Mouse (Mus musculus) spleen, adult 2 months (tissue): ENCODE results near the gene Myg1. TPM values are rescaled to one million over a fixed set of nuclear protein-coding genes. Genes with fewer than 3 reads are reported as not detected.
A peak's percentile ranks its signal among the peaks of the same experiment; 100 is the strongest.

Experiments
- DNase-seq, 2 experiments: peaks; one replicate each; pipeline versions ENCODE4 v3.0.0 to v3.0.0-alpha.2; 2012 to 2021; ENCODE audit warnings: low spot score in 2 of 2, low read depth in 1 of 2
- H3K27ac ChIP-seq: fragments of 200-500 bp; 2 replicates; pipeline ENCODE4 v1.5.1; 2012; ENCODE audit warnings: low read length, inconsistent platforms; ENCODE audit not compliant: insufficient read depth
- H3K27me3 ChIP-seq: fragments of 200-500 bp; 2 replicates; pipeline ENCODE4 v1.6.1; 2012; ENCODE audit warnings: mild to moderate bottlenecking, moderate library complexity, low read length, inconsistent platforms; ENCODE audit not compliant: control insufficient read depth, insufficient read depth
- H3K36me3 ChIP-seq: fragments of 200-500 bp; 2 replicates; pipeline ENCODE4 v1.6.1; 2012; ENCODE audit warnings: mild to moderate bottlenecking, low read length, inconsistent platforms; ENCODE audit not compliant: control insufficient read depth, insufficient read depth
- H3K4me1 ChIP-seq: fragments of 200-500 bp; 2 replicates; pipeline ENCODE4 v1.6.1; 2011; ENCODE audit warnings: inconsistent platforms; ENCODE audit not compliant: control insufficient read depth, insufficient read depth, insufficient read length
- H3K4me3 ChIP-seq: fragments of 200-500 bp; 2 replicates; pipeline ENCODE4 v1.5.1; 2011; ENCODE audit warnings: mild to moderate bottlenecking, inconsistent platforms; ENCODE audit not compliant: insufficient read depth, insufficient read length; ENCODE audit errors: extremely low read depth
- CTCF ChIP-seq: fragments of 200-500 bp; IDR thresholded peaks from 2 replicates; pipeline ENCODE4 v1.5.1; 2011; ENCODE audit warnings: mild to moderate bottlenecking, inconsistent platforms; ENCODE audit not compliant: insufficient read depth, insufficient read length, insufficient replicate concordance; ENCODE audit errors: extremely low read depth
- POLR2A ChIP-seq: fragments of 200-500 bp; IDR thresholded peaks from 2 replicates; pipeline ENCODE4 v1.6.1; 2011; ENCODE audit warnings: low read depth, low read length, inconsistent platforms
- WGBS: fragments of 180-500 bp; shearing (Covaris S2); methylation state at CpG from one replicate; pipeline ENCODE4 v1.1.7; 2018; 5-methylcytosine and 5-hydroxymethylcytosine counted together
- polyA plus RNA-seq: library from polyadenylated mRNA; depleted of rRNA; stranded (reverse); fragments of >200 nt; gene quantifications from 2 replicates; pipeline ENCODE4 v1.2.3, GENCODE M21; 2012

Gene Myg1
- polyA plus RNA-seq, 1 experiment, result 41.9 TPM

DNA sequence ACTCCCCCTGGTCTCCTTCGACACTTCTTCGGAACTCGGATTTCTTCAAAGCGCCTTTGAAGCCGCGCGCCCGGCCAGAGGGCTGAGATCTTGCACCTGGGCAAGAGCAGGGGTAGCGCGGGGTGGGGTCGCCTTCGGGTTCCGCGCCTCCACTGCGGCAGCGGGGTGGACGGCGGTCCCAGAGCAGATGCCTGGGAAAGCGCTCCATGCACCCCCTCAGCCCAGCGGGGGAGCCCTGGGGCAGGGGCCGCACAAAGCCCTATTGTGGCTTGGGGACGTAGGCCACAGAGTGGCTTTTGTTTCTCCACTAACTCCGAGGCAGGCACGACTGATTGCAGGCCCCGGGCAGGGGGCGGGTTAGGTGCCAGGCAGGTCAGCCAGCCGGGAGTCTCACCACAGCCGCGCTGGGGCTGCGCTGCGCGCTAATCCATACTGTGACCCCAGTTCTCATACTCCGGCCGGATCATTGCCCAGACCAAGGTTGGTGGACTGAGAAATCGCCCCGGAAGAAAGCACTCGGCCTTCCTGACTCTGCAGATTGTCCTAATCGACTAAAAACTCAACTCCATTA, 24.4 kb downstream of the Myg1 start:
- peaks cover 15% of the 10 kb centered on the region for H3K27me3 ChIP-seq
- H3K4me1 ChIP-seq, result peaks cover 3% of the 10 kb centered on the region; the same call in 1 of the 2 replicates
- no peaks in the 10 kb centered on the region for H3K36me3 ChIP-seq
- DNase-seq, result no peak
- H3K4me3 ChIP-seq, result peak overlapping the region; percentile 34; the same call in 1 of the 2 replicates
- TF ChIP-seq POLR2A, result no peak
- no peak for TF ChIP-seq CTCF
- 11% methylated on average over 38 of the region's 38 CpGs for WGBS
- no peak overlapping the region for H3K27ac ChIP-seq

DNA sequence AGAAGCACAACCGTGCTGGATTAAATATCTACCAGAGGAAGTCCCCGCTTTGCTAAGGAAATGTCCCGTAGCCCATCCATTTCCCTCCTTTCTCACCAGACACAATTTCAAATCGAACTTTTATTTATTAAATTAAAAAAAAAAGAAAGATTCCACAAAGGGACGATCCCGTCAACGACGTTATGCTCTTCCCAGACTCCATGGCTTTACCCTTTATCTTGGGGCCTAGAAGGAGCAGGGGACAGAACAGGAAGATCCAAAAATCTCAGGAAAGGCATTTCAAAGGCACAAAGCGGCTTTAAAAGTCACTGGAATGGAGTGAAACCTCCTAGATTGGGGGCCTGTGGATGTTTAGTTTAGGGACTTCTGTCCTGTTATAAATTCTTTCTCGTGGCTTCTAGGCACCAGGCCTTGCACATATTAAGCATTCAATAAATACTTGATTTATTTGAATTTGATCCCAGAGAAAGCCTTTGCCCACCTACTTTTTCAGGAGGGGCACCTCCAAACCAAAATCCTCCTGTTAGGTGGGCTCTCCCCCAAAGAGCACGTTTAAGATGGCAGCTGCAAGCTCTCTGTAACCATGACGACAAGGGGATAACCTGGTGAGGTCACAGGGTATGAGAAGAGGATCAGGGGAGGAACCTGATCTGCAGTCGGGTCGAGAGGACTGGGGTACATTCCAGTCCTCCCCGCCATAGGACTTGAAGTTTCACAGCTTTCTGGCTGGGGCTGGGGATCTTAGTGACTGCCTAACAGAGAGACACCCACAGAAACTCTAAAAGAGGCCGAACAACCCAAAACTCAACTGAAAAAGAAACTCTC, 25.2 kb downstream of the Myg1 start:
- Histone ChIP-seq H3K4me1 (peaks cover 3% of the 10 kb centered on the region; the same call in 1 of the 2 replicates), H3K27me3 (peaks cover 15% of the 10 kb centered on the region)
- whole genome bisulfite sequencing, result 64% methylated on average over 16 of the region's 16 CpGs

DNA sequence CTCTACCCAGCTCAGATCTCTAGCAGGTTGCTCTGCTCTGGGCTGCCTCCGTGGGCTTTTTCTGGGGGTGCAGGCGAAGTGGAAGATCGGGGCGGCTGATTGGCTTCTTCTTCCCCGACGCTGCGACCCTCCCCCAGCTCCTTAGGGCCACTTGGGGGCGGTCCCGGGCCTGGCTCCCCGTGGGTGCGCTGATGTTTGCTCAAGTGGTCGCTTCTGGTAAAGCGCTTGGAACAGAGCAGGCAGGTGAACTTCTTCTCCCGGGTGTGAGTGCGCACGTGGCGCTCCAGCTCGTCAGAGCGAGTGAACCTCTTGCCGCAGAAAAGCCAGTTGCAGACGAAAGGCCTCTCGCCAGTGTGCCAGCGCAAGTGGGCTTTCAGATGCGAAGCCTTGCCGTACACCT, 26.6 kb downstream of the Myg1 start:
- no peaks in the 10 kb centered on the region for H3K36me3 ChIP-seq
- peaks cover 3% of the 10 kb centered on the region; the same call in 1 of the 2 replicates for H3K4me1 ChIP-seq
- H3K27ac ChIP-seq, result no peak overlapping the region
- H3K27me3 ChIP-seq, result peaks cover 20% of the 10 kb centered on the region
- no peak for DNase-seq
- 5% methylated on average over 25 of the region's 25 CpGs for WGBS
- no peak overlapping the region for H3K4me3 ChIP-seq
- TF ChIP-seq POLR2A (no peak), CTCF (no peak)

More for the DNA sequence above, 25.2 kb downstream of the Myg1 start:
- no peaks in the 10 kb centered on the region for H3K36me3 ChIP-seq
- no peak for DNase-seq
- no peak overlapping the region for H3K27ac ChIP-seq
- no peak for TF ChIP-seq CTCF
- no peak for TF ChIP-seq POLR2A
- H3K4me3 ChIP-seq, result no peak overlapping the region

DNA sequence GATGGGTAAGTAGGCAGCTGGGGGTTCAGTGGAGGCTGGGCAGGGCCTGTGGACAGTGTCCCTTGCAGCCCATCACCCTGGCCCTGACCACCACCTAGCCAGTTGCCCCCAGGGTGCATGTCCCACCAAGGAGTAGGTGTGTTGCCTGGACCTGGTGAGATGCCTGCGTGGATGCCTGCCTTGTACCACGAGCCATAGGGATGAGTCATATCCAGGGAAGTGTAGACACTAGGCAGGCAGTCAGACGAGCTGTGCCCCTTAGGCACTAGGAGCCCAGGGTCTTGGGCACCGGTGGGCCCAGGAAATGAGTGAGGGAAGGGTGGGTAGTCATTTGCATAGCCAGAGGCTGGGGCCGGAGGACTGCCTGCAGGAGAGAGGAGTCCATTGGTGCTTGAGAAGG, 27.3 kb downstream of the Myg1 start:
- 58% methylated on average over 5 of the region's 5 CpGs for WGBS
- Histone ChIP-seq H3K4me3 (no peak overlapping the region), H3K36me3 (no peaks in the 10 kb centered on the region), H3K27me3 (peaks cover 20% of the 10 kb centered on the region), H3K27ac (no peak overlapping the region), H3K4me1 (peaks cover 3% of the 10 kb centered on the region; the same call in 1 of the 2 replicates)
- TF ChIP-seq POLR2A, result no peak
- no peak for TF ChIP-seq CTCF
- no peak for DNase-seq

DNA sequence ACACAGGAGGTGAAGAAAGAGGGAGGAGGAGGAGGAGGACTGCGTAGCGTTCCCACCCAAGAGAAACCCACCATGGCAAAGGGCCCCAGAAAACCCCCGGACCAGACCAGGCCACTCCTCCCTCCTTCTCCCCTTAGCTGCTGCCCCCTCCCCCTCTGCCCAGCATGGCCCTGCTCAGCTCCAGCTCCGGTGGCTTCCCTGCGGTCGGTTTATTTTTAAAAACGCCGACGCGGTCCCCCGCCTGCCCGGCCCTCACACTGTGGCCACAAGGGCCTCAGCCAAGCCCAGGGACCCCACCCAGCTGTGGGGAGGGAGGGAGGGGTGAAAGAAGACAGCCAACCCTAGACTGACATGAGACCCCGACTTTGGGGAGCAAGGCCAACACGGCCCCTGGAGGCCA, 31.1 kb downstream of the Myg1 start:
- Histone ChIP-seq H3K4me3 (no peak overlapping the region), H3K4me1 (no peaks in the 10 kb centered on the region), H3K27me3 (peaks cover 18% of the 10 kb centered on the region), H3K27ac (no peak overlapping the region), H3K36me3 (no peaks in the 10 kb centered on the region)
- TF ChIP-seq POLR2A, result no peak
- no peak for TF ChIP-seq CTCF
- no peak for DNase-seq
- 15% methylated on average over 14 of the region's 14 CpGs for WGBS

DNA sequence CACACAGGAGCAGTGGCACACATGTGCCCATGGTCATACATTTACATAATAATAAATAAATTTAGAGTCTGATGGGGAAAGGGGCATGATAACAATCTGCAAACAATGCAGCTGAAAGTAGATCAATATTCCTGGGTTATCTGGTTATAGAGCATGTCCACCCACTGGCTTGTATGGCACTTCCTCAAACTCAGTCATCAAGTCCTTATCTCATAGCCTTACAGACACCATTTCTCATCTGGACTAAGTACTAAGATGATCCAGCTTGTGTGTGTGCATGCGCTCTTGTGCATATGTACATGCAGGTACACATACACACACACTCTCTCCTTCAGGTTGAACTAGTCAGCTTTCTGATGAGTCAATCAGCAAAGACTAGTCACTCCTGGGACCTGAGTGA, 33.2 kb downstream of the Myg1 start:
- WGBS, result 95% methylated on average over 1 of the region's 1 CpGs
- H3K27ac ChIP-seq, result no peak overlapping the region
- peaks cover 14% of the 10 kb centered on the region for H3K27me3 ChIP-seq
- H3K36me3 ChIP-seq, result no peaks in the 10 kb centered on the region
- DNase-seq, result no peak
- H3K4me3 ChIP-seq, result no peak overlapping the region
- H3K4me1 ChIP-seq, result no peaks in the 10 kb centered on the region
- TF ChIP-seq CTCF (no peak), POLR2A (no peak)

DNA sequence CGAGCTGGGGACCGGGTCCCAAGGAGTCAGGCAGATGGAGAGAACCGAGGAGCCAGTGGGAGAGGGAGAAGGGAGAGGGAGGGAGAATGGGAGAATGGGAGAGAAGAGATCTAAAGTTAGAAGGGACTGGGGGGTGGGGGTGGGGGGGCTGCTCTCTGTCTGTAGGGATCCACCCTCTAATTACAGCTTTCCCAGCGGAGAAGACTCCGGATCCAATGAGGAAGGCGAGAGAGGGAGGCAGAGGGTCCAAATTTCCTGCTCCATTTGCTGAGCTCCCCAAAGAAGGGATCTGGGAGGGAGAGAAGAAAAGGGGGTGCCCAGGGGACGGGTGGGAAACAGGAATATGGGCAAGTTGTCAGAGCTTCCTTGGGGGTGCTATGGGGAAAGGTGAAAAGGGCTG, 34.7 kb downstream of the Myg1 start:
- WGBS, result 58% methylated on average over 7 of the region's 7 CpGs
- Histone ChIP-seq H3K4me1 (no peaks in the 10 kb centered on the region), H3K27me3 (peaks cover 17% of the 10 kb centered on the region), H3K36me3 (no peaks in the 10 kb centered on the region), H3K27ac (no peak overlapping the region), H3K4me3 (no peak overlapping the region)
- TF ChIP-seq CTCF (no peak), POLR2A (no peak)
- no peak for DNase-seq
